Mouse (Mus musculus): ENCODE results near the gene Reps1. TPM values are rescaled to one million over a fixed set of nuclear protein-coding genes. Genes with fewer than 3 reads are reported as not detected.

The Reps1 gene
- polyA plus RNA-seq (2015; fragmentation: Nextera tagmentation; extraction: Ambion mirVana) = 29.9 and 31.5 TPM in 2 replicates

- Histone ChIP-seq H3K4me3 (peak within 1 kb of the TSS; percentile 67), H3K9ac (peak within 1 kb of the TSS; percentile 87), H3K27ac (replicated peaks) (peak within 1 kb of the TSS; percentile 94), H3K27me3 (no peaks in the 10 kb centered on the region), H3K4me1 (replicated peaks) (peaks cover 25% of the 10 kb centered on the region), H3K4me2 (peak within 1 kb of the TSS; percentile 60), H3K36me3 (no peaks in the 10 kb centered on the region), H3K9me3 (no peaks in the 10 kb centered on the region)
- peak; percentile 80 for ATAC-seq (ENCODE audit: low FRiP score, low read depth)
- WGBS = under 1% methylated on average over 83 of the region's 90 CpGs
Measured at GRCm38 (mm10) chr10:18055696-18056390, at the start of gene Reps1. Gene Reps1, plus strand, starts transcription at chr10:18055861.

- H3K4me1 ChIP-seq (replicated peaks) = no peaks in the 10 kb centered on the region
- H3K9me3 ChIP-seq = no peaks in the 10 kb centered on the region
- no peak overlapping the region for H3K27ac ChIP-seq (replicated peaks)
- no peaks in the 10 kb centered on the region for H3K27me3 ChIP-seq
- no peak for ATAC-seq (ENCODE audit: low FRiP score, low read depth)
- H3K4me2 ChIP-seq = no peak overlapping the region
- peaks cover 12% of the 10 kb centered on the region; the same call in 1 of the 2 replicates for H3K36me3 ChIP-seq
- no peak overlapping the region for H3K4me3 ChIP-seq
- no peak overlapping the region for H3K9ac ChIP-seq
- 92% methylated on average over 1 of the region's 1 CpGs for WGBS
Measured at GRCm38 (mm10) chr10:18006756-18007155, 48.9 kb upstream of the Reps1 start.

GRCm38 (mm10) chr10:18007243-18007642, 48.4 kb upstream of the Reps1 start:
- H3K27me3 ChIP-seq = no peaks in the 10 kb centered on the region
- WGBS = 91% methylated on average over 3 of the region's 3 CpGs
- ATAC-seq (ENCODE audit: low FRiP score, low read depth) = no peak

GRCm38 (mm10) chr10:18008118-18008517, 47.5 kb upstream of the Reps1 start:
- no peak overlapping the region for H3K4me2 ChIP-seq
- H3K27ac ChIP-seq (replicated peaks) = no peak overlapping the region
- H3K4me3 ChIP-seq = no peak overlapping the region
- peaks cover 12% of the 10 kb centered on the region; the same call in 1 of the 2 replicates for H3K36me3 ChIP-seq
- H3K4me1 ChIP-seq (replicated peaks) = no peaks in the 10 kb centered on the region
- no peak for ATAC-seq (ENCODE audit: low FRiP score, low read depth)
- H3K9ac ChIP-seq = no peak overlapping the region
- no peaks in the 10 kb centered on the region for H3K27me3 ChIP-seq
- H3K9me3 ChIP-seq = no peaks in the 10 kb centered on the region

More at GRCm38 (mm10) chr10:18007243-18007642, 48.4 kb upstream of the Reps1 start:
- Histone ChIP-seq H3K4me2 (no peak overlapping the region), H3K9ac (no peak overlapping the region), H3K27ac (replicated peaks) (no peak overlapping the region), H3K9me3 (no peaks in the 10 kb centered on the region), H3K4me1 (replicated peaks) (no peaks in the 10 kb centered on the region), H3K36me3 (peaks cover 12% of the 10 kb centered on the region; the same call in 1 of the 2 replicates), H3K4me3 (no peak overlapping the region)

- Histone ChIP-seq H3K4me1 (replicated peaks) (no peaks in the 10 kb centered on the region), H3K27ac (replicated peaks) (no peak overlapping the region), H3K27me3 (no peaks in the 10 kb centered on the region), H3K9me3 (no peaks in the 10 kb centered on the region), H3K36me3 (peaks cover 12% of the 10 kb centered on the region; the same call in 1 of the 2 replicates), H3K4me3 (no peak overlapping the region), H3K9ac (no peak overlapping the region), H3K4me2 (no peak overlapping the region)
- 90% methylated on average over 1 of the region's 1 CpGs for WGBS
- ATAC-seq (ENCODE audit: low FRiP score, low read depth) = no peak
Measured at GRCm38 (mm10) chr10:18009744-18010143, 45.9 kb upstream of the Reps1 start.

- H3K36me3 ChIP-seq = peaks cover 15% of the 10 kb centered on the region; the same call in 1 of the 2 replicates
- no peaks in the 10 kb centered on the region for H3K9me3 ChIP-seq
- 85% methylated on average over 5 of the region's 5 CpGs for WGBS
- H3K27me3 ChIP-seq = no peaks in the 10 kb centered on the region
- no peak overlapping the region for H3K4me2 ChIP-seq
- no peak overlapping the region for H3K27ac ChIP-seq (replicated peaks)
- H3K9ac ChIP-seq = no peak overlapping the region
- ATAC-seq (ENCODE audit: low FRiP score, low read depth) = no peak
- no peak overlapping the region for H3K4me3 ChIP-seq
- no peaks in the 10 kb centered on the region for H3K4me1 ChIP-seq (replicated peaks)
Measured at GRCm38 (mm10) chr10:18011761-18012160, 43.9 kb upstream of the Reps1 start.

GRCm38 (mm10) chr10:18020443-18020842, 35.2 kb upstream of the Reps1 start:
- H3K27ac ChIP-seq (replicated peaks) = no peak overlapping the region
- no peak overlapping the region for H3K4me3 ChIP-seq
- ATAC-seq (ENCODE audit: low FRiP score, low read depth) = no peak
- H3K27me3 ChIP-seq = no peaks in the 10 kb centered on the region
- no peak overlapping the region for H3K9ac ChIP-seq
- H3K9me3 ChIP-seq = no peaks in the 10 kb centered on the region
- peaks cover 6% of the 10 kb centered on the region for H3K36me3 ChIP-seq
- no peak overlapping the region for H3K4me2 ChIP-seq
- H3K4me1 ChIP-seq (replicated peaks) = peaks cover 14% of the 10 kb centered on the region
- WGBS = 70% methylated on average over 7 of the region's 7 CpGs

GRCm38 (mm10) chr10:18020846-18021245, 34.8 kb upstream of the Reps1 start:
- WGBS = 37% methylated on average over 1 of the region's 1 CpGs
- peaks cover 6% of the 10 kb centered on the region for H3K36me3 ChIP-seq
- H3K9ac ChIP-seq = no peak overlapping the region
- H3K4me1 ChIP-seq (replicated peaks) = peaks cover 14% of the 10 kb centered on the region
- 0 out of 2 replicates have a peak overlapping the region, but pooled peaks have one; percentile 90 for H3K27ac ChIP-seq (replicated peaks)
- no peaks in the 10 kb centered on the region for H3K27me3 ChIP-seq
- H3K4me2 ChIP-seq = peak overlapping the region; percentile 71; the same call in 1 of the 2 replicates
- no peaks in the 10 kb centered on the region for H3K9me3 ChIP-seq
- ATAC-seq (ENCODE audit: low FRiP score, low read depth) = no peak
- no peak overlapping the region for H3K4me3 ChIP-seq

- H3K27me3 ChIP-seq = no peaks in the 10 kb centered on the region
- WGBS = 25% methylated on average over 14 of the region's 14 CpGs
- H3K4me3 ChIP-seq = peak overlapping the region; percentile 68
- H3K27ac ChIP-seq (replicated peaks) = peak overlapping the region; percentile 90
- peaks cover 14% of the 10 kb centered on the region for H3K4me1 ChIP-seq (replicated peaks)
- H3K4me2 ChIP-seq = peak overlapping the region; percentile 71
- peak; percentile 32; the same call in 1 of the 2 replicates for ATAC-seq (ENCODE audit: low FRiP score, low read depth)
- H3K9me3 ChIP-seq = no peaks in the 10 kb centered on the region
- peaks cover 3% of the 10 kb centered on the region for H3K36me3 ChIP-seq
- peak overlapping the region; percentile 69 for H3K9ac ChIP-seq
Measured at GRCm38 (mm10) chr10:18021576-18022311, 33.9 kb upstream of the Reps1 start.

GRCm38 (mm10) chr10:18022312-18022711, 33.3 kb upstream of the Reps1 start:
- Histone ChIP-seq H3K9me3 (no peaks in the 10 kb centered on the region), H3K4me3 (peak overlapping the region; percentile 68), H3K4me2 (peak overlapping the region; percentile 71), H3K27ac (replicated peaks) (peak overlapping the region; percentile 90), H3K4me1 (replicated peaks) (peaks cover 14% of the 10 kb centered on the region), H3K36me3 (peaks cover 3% of the 10 kb centered on the region), H3K27me3 (no peaks in the 10 kb centered on the region), H3K9ac (peak overlapping the region; percentile 69)
- ATAC-seq (ENCODE audit: low FRiP score, low read depth) = peak; percentile 90
- 0% methylated on average over 21 of the region's 21 CpGs for WGBS

- ATAC-seq (ENCODE audit: low FRiP score, low read depth) = peak; percentile 95
- WGBS = 0% methylated on average over 37 of the region's 37 CpGs
- peak within 1 kb of the TSS; percentile 68 for H3K4me3 ChIP-seq
Measured at GRCm38 (mm10) chr10:18022741-18023347, 32.8 kb upstream of the Reps1 start, which contains the start of gene Abracl. Gene Abracl, minus strand, starts transcription at chr10:18023288.

GRCm38 (mm10) chr10:18034408-18034807, 21.3 kb upstream of the Reps1 start:
- H3K36me3 ChIP-seq = no peaks in the 10 kb centered on the region

More at GRCm38 (mm10) chr10:18022741-18023347, 32.8 kb upstream of the Reps1 start, which contains the start of gene Abracl:
- H3K9ac ChIP-seq = peak within 1 kb of the TSS; percentile 69
- H3K27ac ChIP-seq (replicated peaks) = peak within 1 kb of the TSS; percentile 90
- peaks cover 14% of the 10 kb centered on the region for H3K4me1 ChIP-seq (replicated peaks)
- no peaks in the 10 kb centered on the region for H3K9me3 ChIP-seq
- H3K4me2 ChIP-seq = peak within 1 kb of the TSS; percentile 71
- no peaks in the 10 kb centered on the region for H3K27me3 ChIP-seq
- peaks cover 2% of the 10 kb centered on the region for H3K36me3 ChIP-seq

More at GRCm38 (mm10) chr10:18034408-18034807, 21.3 kb upstream of the Reps1 start:
- WGBS = 97% methylated on average over 4 of the region's 4 CpGs
- Histone ChIP-seq H3K4me3 (no peak overlapping the region), H3K4me2 (no peak overlapping the region), H3K4me1 (replicated peaks) (no peaks in the 10 kb centered on the region), H3K9me3 (no peaks in the 10 kb centered on the region), H3K27me3 (no peaks in the 10 kb centered on the region), H3K9ac (no peak overlapping the region), H3K27ac (replicated peaks) (no peak overlapping the region)
- ATAC-seq (ENCODE audit: low FRiP score, low read depth) = no peak

All from hindbrain, embryonic 15.5 days (tissue).